Mouse (Mus musculus): ENCODE results near the gene Glb1. TPM values are rescaled to one million over a fixed set of nuclear protein-coding genes. Genes with fewer than 3 reads are reported as not detected.

Gene Glb1
- polyA plus RNA-seq, 1 experiment from 2014 or later = 23.3 TPM

- no peak overlapping the region for H3K4me3 ChIP-seq (ENCODE audit: low read depth, low read length)
- 88% methylated on average over 21 of the region's 21 CpGs for WGBS
- no peaks in the 10 kb centered on the region for H3K9me3 ChIP-seq (replicated peaks; ENCODE audit: control insufficient read depth, low read length)
- ATAC-seq (replicated peaks; ENCODE audit: insufficient number of reproducible peaks, low FRiP score, low TSS enrichment, low read depth) = no peak
- H3K4me1 ChIP-seq (ENCODE audit: control insufficient read depth, insufficient read depth, low read length) = no peaks in the 10 kb centered on the region
- no peak overlapping the region for H3K9ac ChIP-seq (replicated peaks; ENCODE audit: low read length)
- H3K4me2 ChIP-seq (ENCODE audit: low read depth, low read length) = no peak overlapping the region
- H3K27me3 ChIP-seq (ENCODE audit: control insufficient read depth, insufficient read depth, low read length) = no peaks in the 10 kb centered on the region
- no peaks in the 10 kb centered on the region for H3K36me3 ChIP-seq (replicated peaks; ENCODE audit: control insufficient read depth, insufficient read depth, low read depth, low read length)
- DNase-seq (ENCODE audit: low spot score) = no peak
- H3K27ac ChIP-seq (replicated peaks; ENCODE audit: low read depth, low read length) = no peak overlapping the region
Measured at GRCm38 (mm10) chr9:114416646-114417517, 16.0 kb downstream of the Glb1 start.

DNA sequence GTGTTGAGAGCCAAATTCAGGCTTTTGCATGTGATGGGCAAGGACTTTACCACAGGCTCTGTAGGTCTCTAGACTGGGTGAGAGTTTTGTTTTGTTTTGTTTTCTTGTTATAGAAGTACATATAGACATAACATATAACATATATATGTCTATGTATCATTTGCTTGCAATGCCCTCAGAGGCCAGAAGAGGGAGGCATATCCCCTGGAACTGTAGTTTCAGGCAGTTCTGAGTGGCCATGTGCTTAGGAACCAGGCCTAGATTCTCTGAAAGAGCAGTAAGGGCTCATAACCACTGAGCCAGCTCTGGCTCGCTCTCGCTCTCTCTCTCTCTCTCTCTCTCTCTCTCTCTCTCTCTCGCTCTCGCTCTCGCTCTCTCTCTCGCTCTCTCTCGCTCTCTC is 17.3 kb downstream of the Glb1 start:
- ATAC-seq (replicated peaks; ENCODE audit: insufficient number of reproducible peaks, low FRiP score, low TSS enrichment, low read depth) = no peak
- Histone ChIP-seq H3K9me3 (replicated peaks; ENCODE audit: control insufficient read depth, low read length) (no peaks in the 10 kb centered on the region), H3K4me2 (ENCODE audit: low read depth, low read length) (no peak overlapping the region), H3K9ac (replicated peaks; ENCODE audit: low read length) (no peak overlapping the region), H3K4me3 (ENCODE audit: low read depth, low read length) (no peak overlapping the region), H3K27ac (replicated peaks; ENCODE audit: low read depth, low read length) (no peak overlapping the region), H3K36me3 (replicated peaks; ENCODE audit: control insufficient read depth, insufficient read depth, low read depth, low read length) (no peaks in the 10 kb centered on the region), H3K4me1 (ENCODE audit: control insufficient read depth, insufficient read depth, low read length) (no peaks in the 10 kb centered on the region), H3K27me3 (ENCODE audit: control insufficient read depth, insufficient read depth, low read length) (no peaks in the 10 kb centered on the region)
- 95% methylated on average over 7 of the region's 7 CpGs for WGBS
- DNase-seq (ENCODE audit: low spot score) = peak; percentile 76

- Histone ChIP-seq H3K4me2 (ENCODE audit: low read depth, low read length) (no peak overlapping the region), H3K4me1 (ENCODE audit: control insufficient read depth, insufficient read depth, low read length) (no peaks in the 10 kb centered on the region), H3K27me3 (ENCODE audit: control insufficient read depth, insufficient read depth, low read length) (no peaks in the 10 kb centered on the region), H3K9me3 (replicated peaks; ENCODE audit: control insufficient read depth, low read length) (no peaks in the 10 kb centered on the region), H3K27ac (replicated peaks; ENCODE audit: low read depth, low read length) (no peak overlapping the region), H3K9ac (replicated peaks; ENCODE audit: low read length) (no peak overlapping the region), H3K4me3 (ENCODE audit: low read depth, low read length) (no peak overlapping the region), H3K36me3 (replicated peaks; ENCODE audit: control insufficient read depth, insufficient read depth, low read depth, low read length) (peaks cover under 1% of the 10 kb centered on the region; the same call in 1 of the 2 replicates)
- no peak for ATAC-seq (replicated peaks; ENCODE audit: insufficient number of reproducible peaks, low FRiP score, low TSS enrichment, low read depth)
- DNase-seq (ENCODE audit: low spot score) = no peak
- 80% methylated on average over 8 of the region's 8 CpGs for WGBS
Measured at GRCm38 (mm10) chr9:114420443-114420842, 19.6 kb downstream of the Glb1 start.

DNA sequence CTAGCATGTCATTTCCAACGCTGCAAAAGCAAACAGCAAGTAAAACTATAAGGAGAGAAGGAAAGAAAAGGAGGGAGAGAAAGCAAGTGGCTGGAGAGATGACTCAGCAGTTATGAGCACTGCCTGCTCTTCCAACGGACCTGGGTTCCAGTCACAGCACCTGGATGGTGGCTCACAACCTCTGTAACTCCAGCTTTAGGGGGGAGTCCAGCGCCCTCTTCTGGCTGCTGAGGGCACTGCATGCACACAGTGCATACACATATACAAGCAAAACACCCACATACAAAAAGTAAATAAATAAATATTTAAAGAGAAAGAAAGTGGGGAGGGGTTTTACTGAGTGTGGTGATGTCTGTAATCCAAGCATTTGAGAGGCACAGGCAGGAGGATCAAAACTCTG is 20.2 kb downstream of the Glb1 start:
- Histone ChIP-seq H3K27ac (replicated peaks; ENCODE audit: low read depth, low read length) (no peak overlapping the region), H3K9me3 (replicated peaks; ENCODE audit: control insufficient read depth, low read length) (no peaks in the 10 kb centered on the region), H3K4me2 (ENCODE audit: low read depth, low read length) (no peak overlapping the region), H3K27me3 (ENCODE audit: control insufficient read depth, insufficient read depth, low read length) (no peaks in the 10 kb centered on the region), H3K36me3 (replicated peaks; ENCODE audit: control insufficient read depth, insufficient read depth, low read depth, low read length) (peaks cover 4% of the 10 kb centered on the region; the same call in 1 of the 2 replicates), H3K4me1 (ENCODE audit: control insufficient read depth, insufficient read depth, low read length) (no peaks in the 10 kb centered on the region), H3K9ac (replicated peaks; ENCODE audit: low read length) (no peak overlapping the region), H3K4me3 (ENCODE audit: low read depth, low read length) (no peak overlapping the region)
- WGBS = 67% methylated on average over 3 of the region's 3 CpGs
- no peak for DNase-seq (ENCODE audit: low spot score)
- no peak for ATAC-seq (replicated peaks; ENCODE audit: insufficient number of reproducible peaks, low FRiP score, low TSS enrichment, low read depth)

DNA sequence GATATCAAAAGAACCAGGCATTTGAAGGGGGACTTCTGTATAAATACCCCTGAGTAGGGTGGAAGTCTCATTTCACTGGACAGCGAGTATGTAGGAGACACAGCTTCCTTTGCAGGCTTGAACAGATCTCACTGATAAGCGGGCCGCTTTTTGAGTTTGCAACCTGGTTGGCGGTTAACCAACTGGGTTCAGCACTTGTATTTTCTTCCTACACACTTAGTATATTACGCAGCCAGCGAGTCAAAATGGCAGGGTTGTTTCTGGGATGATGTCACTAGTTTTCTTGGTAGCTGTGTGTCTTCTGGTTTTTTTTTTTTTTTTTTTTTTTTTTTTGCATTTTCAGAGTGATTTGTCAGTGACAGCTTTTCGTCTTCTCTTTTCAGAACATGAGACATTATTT is 20.9 kb downstream of the Glb1 start:
- H3K27me3 ChIP-seq (ENCODE audit: control insufficient read depth, insufficient read depth, low read length) = no peaks in the 10 kb centered on the region
- 90% methylated on average over 7 of the region's 7 CpGs for WGBS
- no peaks in the 10 kb centered on the region for H3K4me1 ChIP-seq (ENCODE audit: control insufficient read depth, insufficient read depth, low read length)
- no peak overlapping the region for H3K27ac ChIP-seq (replicated peaks; ENCODE audit: low read depth, low read length)
- H3K36me3 ChIP-seq (replicated peaks; ENCODE audit: control insufficient read depth, insufficient read depth, low read depth, low read length) = peaks cover 4% of the 10 kb centered on the region; the same call in 1 of the 2 replicates
- ATAC-seq (replicated peaks; ENCODE audit: insufficient number of reproducible peaks, low FRiP score, low TSS enrichment, low read depth) (no peak), DNase-seq (ENCODE audit: low spot score) (no peak)
- no peak overlapping the region for H3K4me2 ChIP-seq (ENCODE audit: low read depth, low read length)
- H3K4me3 ChIP-seq (ENCODE audit: low read depth, low read length) = no peak overlapping the region
- no peaks in the 10 kb centered on the region for H3K9me3 ChIP-seq (replicated peaks; ENCODE audit: control insufficient read depth, low read length)
- H3K9ac ChIP-seq (replicated peaks; ENCODE audit: low read length) = no peak overlapping the region

DNA sequence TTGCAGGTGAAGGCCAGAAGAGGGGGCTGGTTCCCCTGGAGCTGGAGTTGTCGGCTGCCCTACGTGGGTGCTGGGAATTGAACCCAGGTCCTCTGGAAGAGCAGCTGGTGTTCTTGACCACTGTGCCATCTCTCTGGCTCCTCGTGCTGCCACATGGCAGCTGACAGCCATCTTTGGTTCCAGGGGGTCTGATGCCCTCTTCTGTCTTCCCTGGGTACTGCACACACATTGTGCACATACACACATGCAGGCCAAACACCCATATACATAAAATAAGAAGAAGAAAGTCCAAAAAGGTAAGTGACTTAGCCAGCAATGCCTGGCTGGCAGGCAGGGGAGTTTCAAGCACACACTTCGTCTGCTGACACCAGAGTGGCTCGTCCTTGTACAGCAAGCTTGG is 24.7 kb downstream of the Glb1 start:
- no peak overlapping the region for H3K4me3 ChIP-seq (ENCODE audit: low read depth, low read length)
- H3K36me3 ChIP-seq (replicated peaks; ENCODE audit: control insufficient read depth, insufficient read depth, low read depth, low read length) = peaks cover 4% of the 10 kb centered on the region; the same call in 1 of the 2 replicates
- ATAC-seq (replicated peaks; ENCODE audit: insufficient number of reproducible peaks, low FRiP score, low TSS enrichment, low read depth) = no peak
- WGBS = 92% methylated on average over 5 of the region's 5 CpGs
- no peaks in the 10 kb centered on the region for H3K9me3 ChIP-seq (replicated peaks; ENCODE audit: control insufficient read depth, low read length)
- no peaks in the 10 kb centered on the region for H3K27me3 ChIP-seq (ENCODE audit: control insufficient read depth, insufficient read depth, low read length)
- no peak overlapping the region for H3K9ac ChIP-seq (replicated peaks; ENCODE audit: low read length)
- no peak overlapping the region for H3K4me2 ChIP-seq (ENCODE audit: low read depth, low read length)
- no peaks in the 10 kb centered on the region for H3K4me1 ChIP-seq (ENCODE audit: control insufficient read depth, insufficient read depth, low read length)
- H3K27ac ChIP-seq (replicated peaks; ENCODE audit: low read depth, low read length) = no peak overlapping the region
- no peak for DNase-seq (ENCODE audit: low spot score)

- 88% methylated on average over 5 of the region's 5 CpGs for WGBS
- Histone ChIP-seq H3K27ac (replicated peaks; ENCODE audit: low read depth, low read length) (no peak overlapping the region), H3K27me3 (ENCODE audit: control insufficient read depth, insufficient read depth, low read length) (no peaks in the 10 kb centered on the region), H3K4me3 (ENCODE audit: low read depth, low read length) (no peak overlapping the region), H3K9ac (replicated peaks; ENCODE audit: low read length) (no peak overlapping the region), H3K4me2 (ENCODE audit: low read depth, low read length) (no peak overlapping the region), H3K36me3 (replicated peaks; ENCODE audit: control insufficient read depth, insufficient read depth, low read depth, low read length) (peaks cover 4% of the 10 kb centered on the region; the same call in 1 of the 2 replicates), H3K9me3 (replicated peaks; ENCODE audit: control insufficient read depth, low read length) (no peaks in the 10 kb centered on the region), H3K4me1 (ENCODE audit: control insufficient read depth, insufficient read depth, low read length) (no peaks in the 10 kb centered on the region)
- ATAC-seq (replicated peaks; ENCODE audit: insufficient number of reproducible peaks, low FRiP score, low TSS enrichment, low read depth) (no peak), DNase-seq (ENCODE audit: low spot score) (no peak)
Measured at GRCm38 (mm10) chr9:114426201-114426600, 25.3 kb downstream of the Glb1 start.

GRCm38 (mm10) chr9:114427425-114427824 is 26.5 kb downstream of the Glb1 start:
- H3K4me3 ChIP-seq (ENCODE audit: low read depth, low read length) = no peak overlapping the region
- 81% methylated on average over 8 of the region's 8 CpGs for WGBS
- no peaks in the 10 kb centered on the region for H3K27me3 ChIP-seq (ENCODE audit: control insufficient read depth, insufficient read depth, low read length)
- no peak overlapping the region for H3K9ac ChIP-seq (replicated peaks; ENCODE audit: low read length)
- DNase-seq (ENCODE audit: low spot score) (no peak), ATAC-seq (replicated peaks; ENCODE audit: insufficient number of reproducible peaks, low FRiP score, low TSS enrichment, low read depth) (no peak)
- H3K4me2 ChIP-seq (ENCODE audit: low read depth, low read length) = no peak overlapping the region
- no peaks in the 10 kb centered on the region for H3K9me3 ChIP-seq (replicated peaks; ENCODE audit: control insufficient read depth, low read length)
- H3K4me1 ChIP-seq (ENCODE audit: control insufficient read depth, insufficient read depth, low read length) = no peaks in the 10 kb centered on the region
- H3K36me3 ChIP-seq (replicated peaks; ENCODE audit: control insufficient read depth, insufficient read depth, low read depth, low read length) = peaks cover 4% of the 10 kb centered on the region; the same call in 1 of the 2 replicates
- H3K27ac ChIP-seq (replicated peaks; ENCODE audit: low read depth, low read length) = no peak overlapping the region
